Mouse (Mus musculus): Measurements from ENCODE around the gene Ptprm. TPM values are rescaled to one million over a fixed set of nuclear protein-coding genes. Genes with fewer than 3 reads are reported as not detected.
"Not testable (repeated sequence)": the region's sequence is repeated elsewhere in the genome, so short reads cannot be mapped to it uniquely, and the experiment has no call there.

The Ptprm gene
- total RNA-seq, 2 experiments from 2014 or later: 31.2 to 33.6 TPM

GRCm38 (mm10) chr17:66864441-66864840 lies 489.8 kb downstream of the Ptprm start:
- DNase-seq: no peak
- intact Hi-C loops (cut with DNase I; ENCODE audit: low total_unique reads): no loop called here

- peak; percentile 12 for DNase-seq
- intact Hi-C loops (cut with DNase I; ENCODE audit: low total_unique reads): no loop called here
Measured at GRCm38 (mm10) chr17:66861557-66861956, 492.7 kb downstream of the Ptprm start.

GRCm38 (mm10) chr17:66858757-66859156 lies 495.5 kb downstream of the Ptprm start:
- intact Hi-C loops (cut with DNase I; ENCODE audit: low total_unique reads): no loop called here
- no peak for DNase-seq

GRCm38 (mm10) chr17:66852496-66852895 lies 501.8 kb downstream of the Ptprm start:
- no peak for DNase-seq
- intact Hi-C loops (cut with DNase I; ENCODE audit: low total_unique reads): no loop called here

- intact Hi-C loops (cut with DNase I; ENCODE audit: low total_unique reads); DNase-seq: not testable (repeated sequence)
Measured at GRCm38 (mm10) chr17:66847011-66847410, 507.2 kb downstream of the Ptprm start.

- intact Hi-C loops (cut with DNase I; ENCODE audit: low total_unique reads): no loop called here
- no peak for DNase-seq
Measured at GRCm38 (mm10) chr17:66822347-66822746, 531.9 kb downstream of the Ptprm start.

GRCm38 (mm10) chr17:66817380-66817779 lies 536.9 kb downstream of the Ptprm start:
- intact Hi-C loops (cut with DNase I; ENCODE audit: low total_unique reads): no loop called here
- DNase-seq: no peak

GRCm38 (mm10) chr17:66815921-66816320 lies 538.3 kb downstream of the Ptprm start:
- no peak for DNase-seq
- intact Hi-C loops (cut with DNase I; ENCODE audit: low total_unique reads): no loop called here

- intact Hi-C loops (cut with DNase I; ENCODE audit: low total_unique reads): no loop called here
Measured at GRCm38 (mm10) chr17:66813786-66814185, 540.5 kb downstream of the Ptprm start.

GRCm38 (mm10) chr17:66813346-66813745 lies 540.9 kb downstream of the Ptprm start:
- DNase-seq: no peak
- intact Hi-C loops (cut with DNase I; ENCODE audit: low total_unique reads): no loop called here

More at GRCm38 (mm10) chr17:66813786-66814185, 540.5 kb downstream of the Ptprm start:
- DNase-seq: no peak

GRCm38 (mm10) chr17:66809786-66810185 lies 544.5 kb downstream of the Ptprm start:
- intact Hi-C loops (cut with DNase I; ENCODE audit: low total_unique reads): no loop called here

GRCm38 (mm10) chr17:66808186-66808585 lies 546.1 kb downstream of the Ptprm start:
- intact Hi-C loops (cut with DNase I; ENCODE audit: low total_unique reads): no loop called here

More at GRCm38 (mm10) chr17:66809786-66810185, 544.5 kb downstream of the Ptprm start:
- DNase-seq: no peak

GRCm38 (mm10) chr17:66801831-66802687 lies 552.2 kb downstream of the Ptprm start:
- DNase-seq: no peak
- intact Hi-C loops (cut with DNase I; ENCODE audit: low total_unique reads): no loop called here

More at GRCm38 (mm10) chr17:66808186-66808585, 546.1 kb downstream of the Ptprm start:
- DNase-seq: no peak

GRCm38 (mm10) chr17:66800231-66800630 lies 554.0 kb downstream of the Ptprm start:
- DNase-seq: no peak
- intact Hi-C loops (cut with DNase I; ENCODE audit: low total_unique reads): no loop called here

- intact Hi-C loops (cut with DNase I; ENCODE audit: low total_unique reads): no loop called here
- DNase-seq: no peak
Measured at GRCm38 (mm10) chr17:66786166-66786565, 568.1 kb downstream of the Ptprm start.

GRCm38 (mm10) chr17:66785586-66785985 lies 568.7 kb downstream of the Ptprm start:
- intact Hi-C loops (cut with DNase I; ENCODE audit: low total_unique reads): no loop called here
- DNase-seq: no peak

- no peak for DNase-seq
- intact Hi-C loops (cut with DNase I; ENCODE audit: low total_unique reads): no loop called here
Measured at GRCm38 (mm10) chr17:66783601-66784000, 570.7 kb downstream of the Ptprm start.

GRCm38 (mm10) chr17:66783075-66783492 lies 571.2 kb downstream of the Ptprm start:
- no peak for DNase-seq
- intact Hi-C loops (cut with DNase I; ENCODE audit: low total_unique reads): no loop called here

- intact Hi-C loops (cut with DNase I; ENCODE audit: low total_unique reads): no loop called here
Measured at GRCm38 (mm10) chr17:66781910-66782309, 572.3 kb downstream of the Ptprm start.

GRCm38 (mm10) chr17:66779026-66779425 lies 575.2 kb downstream of the Ptprm start:
- no peak for DNase-seq
- intact Hi-C loops (cut with DNase I; ENCODE audit: low total_unique reads): no loop called here

More at GRCm38 (mm10) chr17:66781910-66782309, 572.3 kb downstream of the Ptprm start:
- peak; percentile 18 for DNase-seq

Measured in gastrocnemius, postnatal 14 days (tissue).